Mouse (Mus musculus): ENCODE measurements around the gene Hormad2.

The Hormad2 gene

DNA sequence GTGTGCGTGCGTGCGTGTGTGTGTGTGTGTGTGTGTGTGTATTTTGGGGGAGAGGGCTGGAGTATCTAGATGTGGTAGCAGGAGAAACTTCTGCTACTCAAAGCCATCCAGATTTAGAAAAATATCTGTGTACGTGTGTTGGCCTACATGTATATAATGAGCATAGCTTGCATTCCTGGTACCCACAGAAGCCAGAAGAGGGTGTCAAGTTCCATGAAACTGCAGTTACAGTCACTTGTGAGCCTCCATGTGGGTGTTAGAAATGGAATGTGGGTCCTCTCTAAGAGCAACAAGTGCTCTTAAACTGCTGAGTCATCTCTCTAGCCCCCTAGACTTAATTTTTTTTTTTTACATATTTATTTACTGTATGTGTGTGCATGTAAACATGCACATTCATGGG is 130.6 kb downstream of the Hormad2 start:
- TF ChIP-seq CTCF (conservative IDR thresholded peaks at IDR 0.05; ENCODE audit: low read length): no peak
- no peak for TF ChIP-seq POU5F1 (IDR thresholded peaks at IDR 0.05; ENCODE audit: borderline replicate concordance, low read length)
- no peak for TF ChIP-seq NANOG (IDR thresholded peaks at IDR 0.05; ENCODE audit: borderline replicate concordance, low read length)
- Histone ChIP-seq H3K4me1 (replicated peaks; ENCODE audit: low read depth, low read length) (peaks cover 52% of the 10 kb centered on the region), H3K36me3 (ENCODE audit: insufficient read depth, low read length) (no peaks in the 10 kb centered on the region), H3K9me3 (ENCODE audit: low read length) (no peaks in the 10 kb centered on the region), H3K4me3 (replicated peaks; ENCODE audit: low read length) (no peak overlapping the region), H3K27me3 (ENCODE audit: insufficient read depth, low read length) (peaks cover 7% of the 10 kb centered on the region; the same call in 1 of the 2 replicates)

DNA sequence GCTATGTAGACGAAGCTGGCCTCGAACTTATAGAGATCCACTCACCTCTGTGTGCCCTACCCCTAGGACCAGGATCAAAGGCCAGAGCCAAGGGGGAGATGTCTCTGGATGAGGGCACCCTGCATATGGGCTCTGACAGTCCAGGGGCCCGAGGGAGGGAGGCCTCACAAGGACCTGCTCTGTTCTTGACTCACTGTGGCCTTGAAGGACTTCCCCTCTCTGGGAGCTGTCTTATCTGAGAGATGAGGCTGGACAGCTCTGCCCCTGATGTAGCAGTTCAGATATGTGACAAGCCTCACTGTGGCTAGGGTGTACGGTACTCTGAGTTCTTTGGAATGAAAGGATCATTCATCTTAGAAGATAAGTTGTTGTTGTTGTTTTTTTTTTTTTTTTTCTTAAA is 131.3 kb downstream of the Hormad2 start:
- H3K4me3 ChIP-seq (replicated peaks; ENCODE audit: low read length): no peak overlapping the region
- TF ChIP-seq NANOG (IDR thresholded peaks at IDR 0.05; ENCODE audit: borderline replicate concordance, low read length): no peak
- TF ChIP-seq POU5F1 (IDR thresholded peaks at IDR 0.05; ENCODE audit: borderline replicate concordance, low read length): no peak
- no peak for TF ChIP-seq CTCF (conservative IDR thresholded peaks at IDR 0.05; ENCODE audit: low read length)
- H3K4me1 ChIP-seq (replicated peaks; ENCODE audit: low read depth, low read length): peaks cover 59% of the 10 kb centered on the region
- peaks cover 7% of the 10 kb centered on the region; the same call in 1 of the 2 replicates for H3K27me3 ChIP-seq (ENCODE audit: insufficient read depth, low read length)
- no peaks in the 10 kb centered on the region for H3K36me3 ChIP-seq (ENCODE audit: insufficient read depth, low read length)
- no peaks in the 10 kb centered on the region for H3K9me3 ChIP-seq (ENCODE audit: low read length)

GRCm38 (mm10) chr11:4308514-4309450 is 132.1 kb downstream of the Hormad2 start:
- no peaks in the 10 kb centered on the region for H3K36me3 ChIP-seq (ENCODE audit: insufficient read depth, low read length)
- H3K27me3 ChIP-seq (ENCODE audit: insufficient read depth, low read length): peaks cover 7% of the 10 kb centered on the region; the same call in 1 of the 2 replicates
- TF ChIP-seq CTCF (conservative IDR thresholded peaks at IDR 0.05; ENCODE audit: low read length): no peak
- no peak for TF ChIP-seq NANOG (IDR thresholded peaks at IDR 0.05; ENCODE audit: borderline replicate concordance, low read length)
- TF ChIP-seq POU5F1 (IDR thresholded peaks at IDR 0.05; ENCODE audit: borderline replicate concordance, low read length): no peak
- H3K9me3 ChIP-seq (ENCODE audit: low read length): no peaks in the 10 kb centered on the region
- peaks cover 67% of the 10 kb centered on the region for H3K4me1 ChIP-seq (replicated peaks; ENCODE audit: low read depth, low read length)
- H3K4me3 ChIP-seq (replicated peaks; ENCODE audit: low read length): peak overlapping the region; percentile 37

- H3K36me3 ChIP-seq (ENCODE audit: insufficient read depth, low read length): no peaks in the 10 kb centered on the region
- no peaks in the 10 kb centered on the region for H3K9me3 ChIP-seq (ENCODE audit: low read length)
- peaks cover 7% of the 10 kb centered on the region; the same call in 1 of the 2 replicates for H3K27me3 ChIP-seq (ENCODE audit: insufficient read depth, low read length)
- peaks cover 74% of the 10 kb centered on the region for H3K4me1 ChIP-seq (replicated peaks; ENCODE audit: low read depth, low read length)
- TF ChIP-seq CTCF (conservative IDR thresholded peaks at IDR 0.05; ENCODE audit: low read length): no peak
- no peak for TF ChIP-seq POU5F1 (IDR thresholded peaks at IDR 0.05; ENCODE audit: borderline replicate concordance, low read length)
- TF ChIP-seq NANOG (IDR thresholded peaks at IDR 0.05; ENCODE audit: borderline replicate concordance, low read length): no peak
- peak overlapping the region; percentile 37 for H3K4me3 ChIP-seq (replicated peaks; ENCODE audit: low read length)
These were observed 132.8 kb downstream of the Hormad2 start for GRCm38 (mm10) chr11:4308060-4308513.

DNA sequence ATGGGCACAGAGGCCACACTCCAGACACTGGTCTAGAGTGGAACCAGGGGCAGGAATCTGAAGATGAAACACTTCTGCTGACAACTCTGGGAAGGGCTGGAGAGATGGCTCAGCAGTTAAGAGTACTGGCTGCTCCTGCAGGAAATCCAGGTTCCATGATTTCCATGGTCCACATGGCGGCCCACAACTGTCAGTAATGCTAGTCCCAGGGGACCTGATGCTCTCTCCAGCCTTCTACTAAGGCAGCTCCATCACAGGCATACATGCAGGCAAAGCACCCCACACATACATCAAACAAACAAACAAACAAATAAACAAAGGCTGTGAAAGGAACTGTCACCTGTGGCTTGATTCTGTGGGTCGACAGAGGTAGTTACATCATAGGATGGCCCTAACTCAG is 134.8 kb downstream of the Hormad2 start:
- Histone ChIP-seq H3K36me3 (ENCODE audit: insufficient read depth, low read length) (no peaks in the 10 kb centered on the region), H3K27me3 (ENCODE audit: insufficient read depth, low read length) (peaks cover 7% of the 10 kb centered on the region; the same call in 1 of the 2 replicates), H3K9me3 (ENCODE audit: low read length) (no peaks in the 10 kb centered on the region), H3K4me3 (replicated peaks; ENCODE audit: low read length) (no peak overlapping the region), H3K4me1 (replicated peaks; ENCODE audit: low read depth, low read length) (peaks cover 94% of the 10 kb centered on the region)
- TF ChIP-seq NANOG (IDR thresholded peaks at IDR 0.05; ENCODE audit: borderline replicate concordance, low read length): no peak
- no peak for TF ChIP-seq CTCF (conservative IDR thresholded peaks at IDR 0.05; ENCODE audit: low read length)

DNA sequence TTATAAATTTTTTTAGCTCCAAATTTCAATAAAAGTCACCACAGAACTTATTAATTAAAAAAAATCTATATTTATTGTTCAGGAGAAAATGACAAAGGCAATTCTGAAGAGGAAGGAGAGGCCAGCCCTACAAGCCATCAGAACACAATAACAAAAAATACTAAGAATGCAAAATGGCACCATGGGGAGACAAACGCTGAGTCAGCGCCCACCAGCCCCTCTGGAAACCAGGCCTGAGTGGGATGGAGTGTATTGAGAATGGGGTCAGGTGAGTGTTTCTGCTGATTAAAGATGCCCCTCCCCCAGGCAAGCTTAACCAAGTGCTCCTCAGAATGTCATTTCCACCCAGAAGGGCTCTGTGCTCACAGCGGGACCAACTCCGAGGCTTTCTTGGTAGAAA is 135.8 kb downstream of the Hormad2 start:
- no peak for TF ChIP-seq POU5F1 (IDR thresholded peaks at IDR 0.05; ENCODE audit: borderline replicate concordance, low read length)
- TF ChIP-seq NANOG (IDR thresholded peaks at IDR 0.05; ENCODE audit: borderline replicate concordance, low read length): no peak
- TF ChIP-seq CTCF (conservative IDR thresholded peaks at IDR 0.05; ENCODE audit: low read length): no peak
- H3K4me3 ChIP-seq (replicated peaks; ENCODE audit: low read length): no peak overlapping the region
- H3K4me1 ChIP-seq (replicated peaks; ENCODE audit: low read depth, low read length): peaks cover 97% of the 10 kb centered on the region
- peaks cover 9% of the 10 kb centered on the region for H3K27me3 ChIP-seq (ENCODE audit: insufficient read depth, low read length)
- H3K9me3 ChIP-seq (ENCODE audit: low read length): no peaks in the 10 kb centered on the region
- no peaks in the 10 kb centered on the region for H3K36me3 ChIP-seq (ENCODE audit: insufficient read depth, low read length)

- H3K36me3 ChIP-seq (ENCODE audit: insufficient read depth, low read length): no peaks in the 10 kb centered on the region
- no peak for TF ChIP-seq POU5F1 (IDR thresholded peaks at IDR 0.05; ENCODE audit: borderline replicate concordance, low read length)
- no peak for TF ChIP-seq NANOG (IDR thresholded peaks at IDR 0.05; ENCODE audit: borderline replicate concordance, low read length)
- no peak for TF ChIP-seq CTCF (conservative IDR thresholded peaks at IDR 0.05; ENCODE audit: low read length)
- H3K4me1 ChIP-seq (replicated peaks; ENCODE audit: low read depth, low read length): peaks cover 100% of the 10 kb centered on the region
- no peak overlapping the region for H3K4me3 ChIP-seq (replicated peaks; ENCODE audit: low read length)
- H3K27me3 ChIP-seq (ENCODE audit: insufficient read depth, low read length): peaks cover 11% of the 10 kb centered on the region
- no peaks in the 10 kb centered on the region for H3K9me3 ChIP-seq (ENCODE audit: low read length)
These were observed 136.7 kb downstream of the Hormad2 start for GRCm38 (mm10) chr11:4304203-4304602.

GRCm38 (mm10) chr11:4303033-4303432 is 137.9 kb downstream of the Hormad2 start:
- Histone ChIP-seq H3K4me3 (replicated peaks; ENCODE audit: low read length) (peak overlapping the region; percentile 43), H3K4me1 (replicated peaks; ENCODE audit: low read depth, low read length) (peaks cover 99% of the 10 kb centered on the region), H3K9me3 (ENCODE audit: low read length) (no peaks in the 10 kb centered on the region), H3K27me3 (ENCODE audit: insufficient read depth, low read length) (peaks cover 9% of the 10 kb centered on the region), H3K36me3 (ENCODE audit: insufficient read depth, low read length) (no peaks in the 10 kb centered on the region)
- TF ChIP-seq NANOG (IDR thresholded peaks at IDR 0.05; ENCODE audit: borderline replicate concordance, low read length) (no peak), CTCF (conservative IDR thresholded peaks at IDR 0.05; ENCODE audit: low read length) (no peak), POU5F1 (IDR thresholded peaks at IDR 0.05; ENCODE audit: borderline replicate concordance, low read length) (no peak)
